ENCODE assay signal across 10 mouse cellular contexts in genomic region chr5:107120624-107121023, GRCm38 (mm10).
DNase-seq lines count a peak whose midpoint lies in the region; ATAC-seq lines count a peak whose summit lies in the region.
"Had no signal": no experiment of that assay in that cellular context is flagged by ENCODE, and none has a peak within 500 bp of the region (broad histone marks: within the 10 kb centered on the region; RNA-seq: fewer than 3 reads in every experiment).

No protein-coding gene starts in this region.

- no peaks in the 10 kb centered on the region for H3K9me3 ChIP-seq in heart, embryonic 12.5 days (replicated peaks)
- H3K9me3 ChIP-seq: limb, embryonic 10.5 days had no signal

- no peak overlapping the region for H3K4me3 ChIP-seq in heart, embryonic 12.5 days
- H3K4me3 ChIP-seq: limb, embryonic 10.5 days had no signal

- peaks cover 28% of the 10 kb centered on the region for H3K36me3 ChIP-seq in heart, embryonic 12.5 days

- no peak overlapping the region for H3K4me2 ChIP-seq in heart, embryonic 12.5 days

- no peak overlapping the region for H3K9ac ChIP-seq in heart, embryonic 12.5 days

- no peaks in the 10 kb centered on the region for H3K27me3 ChIP-seq in heart, embryonic 12.5 days (replicated peaks)

- WGBS in heart, embryonic 12.5 days, result 60% methylated on average over 3 of the region's 3 CpGs

- H3K27ac ChIP-seq in heart, embryonic 12.5 days (ENCODE audit: poor library complexity, severe bottlenecking), result peak overlapping the region; percentile 67
- H3K27ac ChIP-seq: limb, embryonic 10.5 days had no signal

- ATAC-seq in heart, embryonic 12.5 days (ENCODE audit: insufficient number of reproducible peaks, low FRiP score), result peak; percentile 51; the same call in 1 of the 2 replicates

- peak; percentile 55 to 80 for DNase-seq in adrenal gland, adult (ENCODE audit: inconsistent age in 2 of 2, low spot score in 1 of 2)
- no peak for DNase-seq in adrenal gland, adult 8-10 months
- peak; percentile 39 for DNase-seq in layer of hippocampus, adult 9-11 months
- DNase-seq in layer of hippocampus, postnatal 10 days (ENCODE audit: low spot score in 2 of 2), result no peak
- DNase-seq in lung, postnatal 25 days (ENCODE audit: low spot score), result peak; percentile 53
- DNase-seq in left cerebral cortex, adult 8-10 months (ENCODE audit: low spot score in 2 of 2), result no peak
- DNase-seq in thymus, postnatal 25 days, result no peak
- DNase-seq: right cerebral cortex, adult 18-20 months had no signal

- peaks cover 37% of the 10 kb centered on the region for H3K4me1 ChIP-seq in heart, embryonic 12.5 days (replicated peaks)

Comparison
In these comparisons a context has a peak if more than half of its experiments do, and no peak if none do; other contexts are left out.
1. DNase-seq: peak in adrenal gland, adult (2 of 2), layer of hippocampus, adult 9-11 months (single experiment) and lung, postnatal 25 days (single experiment); none in adrenal gland, adult 8-10 months (single experiment), layer of hippocampus, postnatal 10 days (0 of 2), left cerebral cortex, adult 8-10 months (0 of 2) and thymus, postnatal 25 days (single experiment).